Mouse (Mus musculus): ENCODE data around the gene Palm3. TPM values are rescaled to one million over a fixed set of nuclear protein-coding genes. Genes with fewer than 3 reads are reported as not detected.
A peak's percentile ranks its signal among the peaks of the same experiment; 100 is the strongest.

Gene Palm3
- total RNA-seq, 2 experiments from 2014 or later: 2.7 to 2.9 TPM

DNA sequence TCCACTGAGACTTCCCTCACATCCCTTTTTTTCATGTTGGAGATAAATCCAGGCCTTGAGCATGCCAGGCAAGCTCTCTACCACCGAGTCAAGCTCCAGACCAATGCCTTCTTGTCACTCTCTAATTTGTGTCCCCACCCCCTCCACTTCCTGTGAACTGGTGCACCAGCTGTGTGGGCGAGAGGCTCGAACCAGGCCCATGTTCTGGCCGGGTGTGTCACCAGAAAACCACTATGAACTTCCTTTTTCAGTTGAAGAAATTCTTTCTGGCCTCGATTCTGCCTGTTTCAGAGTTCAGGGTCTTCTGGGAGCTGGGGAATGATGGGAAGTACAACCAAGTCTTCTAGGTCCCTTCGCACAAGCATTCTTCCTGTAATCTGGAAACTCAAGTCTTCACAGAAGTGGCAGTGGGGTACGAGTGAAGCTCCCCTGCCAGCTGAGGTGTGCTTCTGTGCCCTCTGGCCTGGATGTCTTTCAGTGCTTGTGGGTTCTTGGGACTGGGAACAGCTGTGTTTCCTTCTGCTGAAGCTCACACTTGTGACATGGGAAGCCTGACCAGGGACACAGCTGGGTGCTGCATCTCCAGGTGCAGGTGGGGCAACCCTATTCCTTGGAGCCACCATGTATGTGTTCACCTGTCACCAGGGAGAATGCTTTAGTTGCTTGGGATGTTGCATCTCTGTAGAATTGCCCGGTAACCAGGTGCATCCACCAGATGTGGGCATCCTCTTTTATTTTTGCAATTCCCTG is 42.8 kb downstream of the Palm3 start:
- no peak for DNase-seq (ENCODE audit: extremely low spot score in 1 of 2, low spot score in 1 of 2)

DNA sequence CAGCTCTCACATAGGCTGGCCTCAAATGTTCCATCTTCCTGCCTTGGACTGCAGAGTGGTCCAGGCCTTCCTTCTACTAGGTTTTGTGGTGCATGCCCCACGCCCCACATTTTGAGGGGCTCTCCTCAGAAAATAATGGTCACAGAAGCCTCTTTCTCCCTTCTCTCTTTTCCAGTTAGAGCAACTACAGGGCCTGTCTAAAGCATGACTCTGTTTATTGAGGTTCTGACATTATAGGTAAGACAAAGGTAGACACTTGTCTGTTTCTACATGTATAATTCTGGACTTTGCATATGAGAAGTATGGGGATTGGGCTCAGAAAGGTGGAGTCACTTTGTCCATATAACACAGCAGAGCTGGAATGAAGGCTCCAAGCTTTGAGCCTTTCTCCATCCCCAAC is 43.8 kb downstream of the Palm3 start, which contains the start of gene Gm10643:
Gm10643 (minus strand) TSS at position 101 of the 400 bp plus-strand sequence.
- DNase-seq (ENCODE audit: extremely low spot score in 1 of 2, low spot score in 1 of 2): no peak

DNA sequence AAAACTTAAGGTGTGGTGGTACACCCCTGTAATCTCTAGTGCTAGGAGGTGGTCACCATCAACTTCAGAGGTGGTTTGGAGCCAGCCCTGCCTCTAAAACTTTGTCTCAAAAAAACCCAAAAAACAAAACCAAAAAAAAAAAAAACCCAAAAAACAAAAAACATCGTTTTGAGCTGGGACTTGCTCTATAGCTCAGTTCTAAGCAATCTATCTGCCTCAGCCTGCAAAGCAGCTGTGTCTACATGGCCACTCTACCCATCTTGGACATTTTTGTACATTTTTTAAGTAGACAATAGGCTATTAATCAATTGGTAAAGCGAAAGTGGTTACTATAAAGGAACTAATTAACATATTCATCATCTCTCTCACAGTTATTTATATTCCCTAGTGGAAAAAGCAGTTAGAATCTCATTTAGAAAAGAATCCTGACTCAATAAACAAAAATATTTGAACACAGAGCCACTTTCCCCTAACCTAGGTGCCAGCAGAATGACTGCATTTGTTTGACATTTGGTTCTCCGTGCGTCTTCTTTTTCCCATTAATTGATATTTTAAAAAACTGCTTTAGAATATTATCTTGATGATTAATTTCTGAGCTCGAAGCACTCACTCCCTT is 44.3 kb downstream of the Palm3 start:
- no peak for DNase-seq (ENCODE audit: extremely low spot score in 1 of 2, low spot score in 1 of 2)

DNA sequence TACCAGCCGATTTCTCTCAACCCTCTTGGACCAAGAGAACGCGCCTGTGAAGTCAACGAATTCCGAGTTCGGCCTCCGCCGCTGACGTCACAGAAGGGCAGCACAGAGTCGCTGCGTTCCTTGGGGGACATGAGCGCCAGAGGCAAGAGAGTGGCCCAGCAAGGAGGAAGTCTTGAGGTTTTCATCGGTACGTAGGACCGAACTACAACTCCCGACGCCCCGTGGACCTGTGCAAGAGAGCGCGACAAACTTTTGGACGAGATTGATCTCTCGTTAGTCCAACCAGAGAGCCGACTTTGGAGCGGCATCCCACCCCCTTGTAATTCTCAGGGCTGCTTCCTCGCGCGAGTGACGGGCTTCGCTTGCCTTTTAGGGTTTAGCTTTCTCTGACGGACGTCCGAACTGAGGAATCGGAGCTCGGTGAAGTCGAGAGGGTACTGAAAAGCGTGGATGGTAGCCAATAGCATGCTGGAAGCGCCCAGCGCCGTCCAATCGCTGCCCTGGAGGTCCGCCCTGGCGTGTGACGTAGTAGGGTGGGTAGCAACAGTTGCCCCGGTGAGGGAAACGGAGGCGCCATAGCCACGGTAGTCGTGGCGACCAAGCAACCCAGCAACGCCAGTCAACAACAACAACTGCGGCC is 45.1 kb downstream of the Palm3 start, which contains the start of gene Rfx1:
Rfx1 (plus strand) TSS at position 544 of the 640 bp plus-strand sequence.
- peak; percentile 94 for DNase-seq (ENCODE audit: extremely low spot score in 1 of 2, low spot score in 1 of 2)

DNA sequence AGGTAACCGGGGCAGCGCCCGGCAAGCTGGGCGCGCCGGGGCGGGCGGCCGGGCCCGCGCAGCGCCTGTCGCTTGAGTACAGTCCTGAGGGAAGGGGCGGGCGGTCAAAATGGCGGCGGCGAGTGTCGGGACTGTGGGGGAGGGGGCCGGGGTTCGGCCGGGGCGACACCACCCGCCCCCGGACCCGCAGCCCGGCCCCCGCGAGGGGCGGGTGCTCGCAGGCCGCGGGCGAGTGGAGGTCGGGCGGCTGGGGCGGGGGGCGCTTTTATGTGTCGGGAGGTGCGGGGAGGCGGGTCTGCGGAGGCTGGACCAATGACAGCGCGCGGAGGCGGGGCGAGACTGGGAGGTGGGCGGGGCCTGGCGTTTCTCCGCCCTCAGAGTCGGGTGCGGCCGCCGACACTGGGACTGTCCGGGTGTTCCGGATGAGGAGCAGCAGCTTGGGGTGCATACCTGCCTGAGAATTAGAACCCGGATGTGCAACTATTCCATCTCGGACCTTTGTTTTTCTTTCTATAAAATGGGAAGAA is 45.8 kb downstream of the Palm3 start:
- peak; percentile 97 for DNase-seq (ENCODE audit: extremely low spot score in 1 of 2, low spot score in 1 of 2)

DNA sequence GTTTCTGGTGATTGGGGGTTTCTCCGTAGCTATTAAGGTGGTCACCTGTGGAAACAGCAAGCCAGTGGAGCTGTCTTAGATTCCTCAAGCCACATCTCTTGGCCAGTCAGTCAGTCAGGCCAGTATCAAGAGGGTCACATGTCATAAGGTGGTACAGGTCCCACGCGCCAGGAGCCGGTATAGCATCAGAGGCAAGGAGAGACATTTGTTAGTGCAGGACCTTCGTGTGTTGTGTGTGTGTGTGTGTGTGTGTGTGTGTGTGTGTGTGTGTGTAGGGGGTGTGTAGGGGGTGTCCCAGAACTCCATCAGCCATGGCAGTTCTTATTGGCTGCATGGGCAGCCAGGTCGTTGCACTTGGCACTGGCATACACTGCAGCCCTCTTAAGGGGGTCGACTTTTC is 46.6 kb downstream of the Palm3 start:
- DNase-seq (ENCODE audit: extremely low spot score in 1 of 2, low spot score in 1 of 2): no peak

DNA sequence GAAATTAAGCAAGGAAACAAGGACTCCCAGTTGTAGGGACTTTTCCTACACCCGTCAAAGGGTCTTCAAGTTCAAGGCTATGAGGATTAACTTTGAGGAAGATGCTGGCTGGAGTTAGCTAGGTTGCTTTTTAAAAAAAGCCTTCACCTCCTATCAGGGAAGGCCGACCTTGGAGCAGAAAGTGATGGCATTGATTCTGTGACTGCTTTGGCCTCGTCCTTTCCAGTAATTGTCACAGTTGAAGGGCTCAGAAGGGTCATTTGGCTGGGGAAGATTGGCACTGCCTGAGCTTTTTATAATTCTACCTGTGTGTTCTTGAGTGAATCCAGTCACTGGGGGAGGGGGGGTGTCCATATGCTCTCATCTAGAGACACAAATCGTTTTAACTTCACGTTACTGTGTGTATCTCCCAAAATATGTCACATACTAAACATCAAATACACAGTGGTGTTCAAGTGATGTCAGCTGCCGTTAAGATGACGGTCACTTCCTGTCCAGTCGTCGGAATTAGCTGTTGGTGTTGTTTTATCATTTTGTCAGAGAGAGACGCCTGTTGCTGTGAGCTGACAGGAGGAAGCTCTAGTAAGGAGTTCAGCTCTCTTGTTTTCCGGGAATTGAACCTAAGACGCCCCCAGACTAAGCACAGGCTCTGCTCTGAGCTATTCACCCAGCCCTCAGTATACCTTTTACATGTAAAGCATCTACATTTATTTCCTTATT is 47.2 kb downstream of the Palm3 start:
- DNase-seq (ENCODE audit: extremely low spot score in 1 of 2, low spot score in 1 of 2): no peak

DNA sequence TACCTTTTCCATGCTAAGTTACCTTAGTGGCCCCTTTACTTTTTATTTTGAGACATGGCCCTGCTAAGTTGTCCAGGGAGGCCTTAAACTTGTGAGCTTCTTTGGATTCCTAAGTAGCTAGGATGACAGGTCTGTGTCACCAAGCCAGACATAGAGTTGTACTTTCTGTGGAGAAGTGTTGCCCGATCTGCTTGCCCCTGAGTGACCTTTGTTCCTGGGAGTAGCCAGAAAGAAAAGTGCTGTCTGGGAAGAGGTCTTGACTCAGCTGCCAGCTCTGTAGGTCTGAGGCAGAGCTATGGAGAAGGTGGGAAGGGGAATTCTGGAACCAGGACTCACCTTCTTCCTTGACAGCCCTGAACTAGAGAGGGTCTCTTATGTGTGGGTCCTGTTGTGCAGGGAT is 47.9 kb downstream of the Palm3 start:
- no peak for DNase-seq (ENCODE audit: extremely low spot score in 1 of 2, low spot score in 1 of 2)

DNA sequence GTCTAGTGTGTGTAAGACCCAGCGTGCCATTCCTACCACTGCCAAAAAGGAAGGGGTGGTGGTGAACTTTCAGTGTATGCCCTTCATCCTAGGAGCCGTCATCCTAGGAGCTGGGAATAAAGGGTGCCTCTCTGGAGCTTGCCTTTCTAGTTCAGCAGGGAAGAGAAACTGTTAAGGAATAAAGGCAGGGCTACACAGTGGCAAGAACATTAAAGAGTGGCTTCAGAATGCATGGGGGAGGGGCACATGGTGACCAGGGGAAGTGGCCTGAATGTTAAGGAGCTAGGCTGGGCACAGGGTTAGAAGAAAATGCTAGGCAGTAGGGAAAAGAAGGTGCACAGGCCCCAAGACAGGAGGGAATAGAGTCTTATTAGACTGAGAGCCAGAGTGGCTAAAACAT is 48.5 kb downstream of the Palm3 start:
- DNase-seq (ENCODE audit: extremely low spot score in 1 of 2, low spot score in 1 of 2): no peak

DNA sequence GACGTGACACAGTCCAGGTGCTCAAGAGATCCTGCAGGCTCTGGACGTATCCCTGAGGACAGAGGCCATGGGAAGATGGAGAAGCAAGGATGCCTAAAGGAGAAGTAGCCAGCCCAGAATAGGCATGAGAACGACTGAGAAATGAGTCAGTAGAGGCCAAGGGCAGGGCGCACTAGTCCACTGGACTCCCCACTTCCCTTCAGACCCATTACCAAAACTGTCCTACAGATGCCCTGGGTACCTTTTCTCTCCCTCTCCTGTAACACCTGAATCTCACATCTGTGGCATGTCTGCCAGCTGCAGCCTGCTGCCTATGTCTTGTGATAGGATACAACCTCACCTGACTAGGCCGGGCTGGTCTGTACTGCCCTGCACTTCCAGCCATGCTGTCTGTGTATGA is 49.0 kb downstream of the Palm3 start:
- no peak for DNase-seq (ENCODE audit: extremely low spot score in 1 of 2, low spot score in 1 of 2)

DNA sequence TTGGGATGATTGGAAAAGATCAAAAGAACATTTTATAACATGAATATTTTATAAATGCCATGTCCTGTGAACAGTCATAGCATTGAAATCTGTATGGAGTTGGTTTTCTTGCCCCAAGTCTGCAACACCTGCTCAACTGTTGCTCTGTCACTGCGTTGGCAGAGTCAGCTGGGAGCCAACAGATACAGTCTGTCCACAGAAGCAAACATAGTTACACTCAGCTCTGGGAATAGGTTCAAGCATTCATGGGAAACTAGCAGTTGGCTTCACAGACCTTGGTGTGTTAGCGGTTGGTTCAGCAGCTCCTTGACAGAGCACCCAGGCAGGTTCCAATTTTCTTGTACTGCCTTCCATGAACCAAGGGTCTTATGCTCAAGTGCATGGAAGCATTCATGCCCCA is 49.4 kb downstream of the Palm3 start:
- no peak for DNase-seq (ENCODE audit: extremely low spot score in 1 of 2, low spot score in 1 of 2)

DNA sequence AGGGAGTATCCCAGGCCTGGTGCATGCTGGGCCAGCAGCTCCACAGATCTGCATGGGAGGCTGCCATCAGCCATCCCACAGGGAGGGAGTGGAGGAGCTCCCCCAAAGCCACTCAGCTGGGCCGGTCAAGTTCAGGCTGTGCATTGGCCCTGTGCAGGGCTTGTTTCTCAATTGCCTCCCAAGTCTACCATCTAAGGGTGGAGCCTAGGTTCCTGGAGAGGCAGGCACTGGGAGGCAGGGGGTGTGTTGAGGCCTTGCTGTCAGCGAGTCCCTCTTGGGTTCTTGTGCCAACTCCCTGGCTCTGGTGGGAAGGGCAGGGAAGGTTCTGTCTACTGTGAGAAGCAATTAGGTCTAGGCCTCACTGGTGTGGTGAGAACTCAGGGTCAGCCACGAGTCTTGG is 50.6 kb downstream of the Palm3 start:
- no peak for DNase-seq (ENCODE audit: extremely low spot score in 1 of 2, low spot score in 1 of 2)

DNA sequence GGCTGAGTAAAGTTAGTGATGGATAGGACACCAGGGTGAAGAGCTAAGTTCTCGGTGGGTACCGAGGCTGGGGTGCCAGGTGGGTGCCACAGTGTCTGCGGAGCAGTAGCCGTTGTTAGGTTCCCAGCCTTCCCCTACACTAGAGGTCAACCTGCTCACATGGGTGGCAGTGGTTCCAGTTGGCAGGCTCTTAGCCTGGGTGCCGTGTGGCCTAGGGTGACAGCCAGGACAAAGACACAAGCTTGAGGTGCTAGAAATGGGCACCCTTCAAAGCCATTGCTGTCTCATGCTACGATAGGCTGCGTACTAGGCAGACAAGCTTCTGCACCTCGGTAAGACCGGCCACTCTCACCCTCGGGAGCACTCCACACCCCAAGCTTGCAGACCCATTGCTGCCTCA is 51.0 kb downstream of the Palm3 start:
- DNase-seq (ENCODE audit: extremely low spot score in 1 of 2, low spot score in 1 of 2): no peak

DNA sequence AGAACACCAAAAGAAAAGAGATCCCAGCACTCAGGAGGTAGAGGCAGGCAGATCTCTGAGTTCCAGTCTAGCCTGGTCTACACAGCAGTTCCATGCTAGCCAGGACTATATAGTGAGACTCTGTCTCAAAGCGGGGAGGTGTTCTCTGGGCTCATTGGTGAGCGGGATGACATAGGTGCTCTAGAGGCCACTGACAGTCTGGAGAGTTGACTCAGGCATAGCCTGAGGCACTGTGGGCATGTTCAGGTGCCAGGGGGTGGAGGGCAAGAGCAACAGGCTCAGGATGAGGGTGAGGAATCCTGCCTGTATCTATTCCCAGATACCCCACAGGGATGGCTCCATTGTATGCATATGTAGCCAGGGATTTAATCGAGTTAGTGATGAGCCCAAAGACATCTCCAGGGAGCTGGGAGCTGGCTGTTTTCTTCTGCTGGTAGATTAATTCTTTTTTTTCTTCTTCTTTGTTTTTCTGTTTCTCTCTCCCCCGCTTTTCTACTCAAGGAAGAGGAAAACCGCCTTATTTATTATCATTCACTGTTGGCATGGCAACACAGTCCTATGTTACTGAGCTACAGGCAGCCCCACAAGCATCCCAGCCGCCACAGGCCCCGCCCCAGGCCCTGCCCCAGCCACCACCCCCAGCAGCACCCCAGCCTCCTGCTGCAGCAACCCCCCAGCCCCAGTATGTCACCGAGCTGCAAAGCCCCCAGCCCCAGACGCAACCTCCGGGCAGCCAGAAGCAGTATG is 52.1 kb downstream of the Palm3 start:
- no peak for DNase-seq (ENCODE audit: extremely low spot score in 1 of 2, low spot score in 1 of 2)

DNA sequence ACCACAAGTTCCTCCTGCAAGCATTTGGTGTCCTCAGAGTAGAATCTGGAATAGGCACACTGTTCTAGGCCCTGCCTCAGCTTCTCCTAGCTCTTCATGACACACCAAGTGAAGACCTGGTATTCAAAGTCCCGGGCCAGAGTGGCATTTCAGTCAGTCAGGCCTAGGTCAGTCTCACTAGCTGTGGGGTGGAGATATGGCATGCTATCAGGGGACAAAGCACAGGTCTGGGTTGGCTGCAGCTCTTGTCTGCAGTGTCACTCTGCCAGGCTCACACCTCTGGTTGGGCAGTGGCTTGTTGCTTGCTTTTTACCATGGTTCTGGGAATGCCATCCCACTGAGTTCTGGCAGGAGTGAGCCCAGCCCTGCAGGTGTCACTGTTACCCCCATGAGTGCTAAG is 55.1 kb downstream of the Palm3 start:
- no peak for DNase-seq (ENCODE audit: extremely low spot score in 1 of 2, low spot score in 1 of 2)

DNA sequence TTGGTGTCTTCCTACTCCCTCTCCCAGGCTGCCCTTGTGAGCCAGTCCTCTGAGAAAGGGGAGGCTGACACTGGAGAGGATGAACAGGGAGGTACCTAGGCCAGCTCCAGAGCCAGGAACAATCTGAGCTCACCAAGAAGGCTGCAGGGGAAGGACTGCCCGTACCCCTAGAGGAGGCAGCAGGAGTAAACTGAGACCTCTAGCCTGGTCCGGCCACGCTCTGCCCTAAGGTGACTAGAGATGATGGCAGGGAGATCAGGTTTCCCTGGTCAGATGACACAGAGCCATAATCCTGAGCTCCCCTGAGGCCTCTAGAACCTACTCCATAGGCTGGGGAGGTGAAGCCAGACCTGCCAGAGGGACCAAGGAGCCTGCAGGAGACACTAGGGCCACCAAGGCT is 55.6 kb downstream of the Palm3 start:
- no peak for DNase-seq (ENCODE audit: extremely low spot score in 1 of 2, low spot score in 1 of 2)

DNA sequence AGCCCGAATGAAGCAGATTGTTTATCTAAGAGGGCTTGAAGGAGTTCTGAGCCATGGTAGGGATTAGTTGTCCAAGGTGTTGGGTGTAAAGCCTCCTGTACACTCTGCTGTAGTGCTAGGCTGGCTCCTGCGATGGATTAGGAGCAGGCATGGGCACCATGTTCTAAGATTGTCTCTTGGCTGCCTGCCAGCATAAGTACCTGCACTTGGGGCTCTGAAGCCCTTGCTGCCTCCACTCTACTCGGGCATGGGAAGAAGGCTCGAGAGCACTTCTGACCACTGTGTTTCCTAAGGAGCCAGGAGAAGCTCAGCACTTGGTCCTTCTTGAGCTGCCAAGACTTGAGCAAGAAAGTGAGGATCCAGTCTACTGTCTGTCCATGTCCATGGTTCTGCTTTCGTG is 57.9 kb downstream of the Palm3 start:
- DNase-seq (ENCODE audit: extremely low spot score in 1 of 2, low spot score in 1 of 2): no peak

Data from layer of hippocampus, postnatal 25 days (tissue).